Mouse (Mus musculus): Measurements from ENCODE around the gene Trappc4. TPM values are rescaled to one million over a fixed set of nuclear protein-coding genes. Genes with fewer than 3 reads are reported as not detected.
"Not testable (repeated sequence)": the region's sequence is repeated elsewhere in the genome, so short reads cannot be mapped to it uniquely, and the experiment has no call there.

The Trappc4 gene
- polyA plus RNA-seq, 1 experiment from 2014 or later = 204 TPM

DNA sequence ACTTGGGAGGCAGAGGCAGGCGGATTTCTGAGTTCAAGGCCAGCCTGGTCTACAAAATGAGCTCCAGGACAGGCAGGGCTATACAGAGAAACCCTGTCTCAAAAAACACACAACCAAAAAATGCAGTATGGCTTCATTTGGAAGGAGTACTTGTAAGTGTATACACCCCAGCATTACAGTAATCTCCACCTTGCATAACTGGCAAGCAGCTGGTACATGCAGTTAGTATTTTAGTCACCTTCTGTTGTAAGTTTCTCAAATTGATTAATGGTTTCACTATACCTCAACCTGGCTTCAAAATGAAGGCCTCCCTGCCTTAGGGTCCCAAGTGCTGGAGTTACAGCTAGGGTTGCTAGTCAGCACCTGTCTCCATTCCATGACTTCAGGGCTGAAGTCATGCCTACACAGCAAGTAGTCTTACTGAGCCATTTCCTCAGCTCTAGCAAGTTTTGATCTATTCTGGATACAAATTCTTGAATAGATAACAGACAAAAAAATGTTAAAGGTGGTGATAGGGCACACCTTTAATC lies 4.3 kb upstream of the Trappc4 start:
- no peak for DNase-seq (ENCODE audit: low spot score)
- no peaks in the 10 kb centered on the region for H3K27me3 ChIP-seq (ENCODE audit: control insufficient read depth, insufficient read depth, low read length)
- H3K4me3 ChIP-seq (ENCODE audit: low read depth, low read length) = no peak overlapping the region
- no peak for ATAC-seq (ENCODE audit: insufficient read depth, low FRiP score, low TSS enrichment)
- H3K9me3 ChIP-seq (ENCODE audit: control insufficient read depth, low read length) = no peaks in the 10 kb centered on the region
- no peaks in the 10 kb centered on the region for H3K4me1 ChIP-seq (ENCODE audit: control insufficient read depth, insufficient read depth, low read length)
- 88% methylated on average over 1 of the region's 1 CpGs for WGBS
- no peak overlapping the region for H3K4me2 ChIP-seq (ENCODE audit: low read depth)
- peaks cover 9% of the 10 kb centered on the region for H3K36me3 ChIP-seq (ENCODE audit: control insufficient read depth, insufficient read depth, low read length)
- no peak overlapping the region for H3K9ac ChIP-seq (ENCODE audit: low read length)
- H3K27ac ChIP-seq (ENCODE audit: low read depth, low read length) = no peak overlapping the region

- Histone ChIP-seq H3K27me3 (ENCODE audit: control insufficient read depth, insufficient read depth, low read length) (no peaks in the 10 kb centered on the region), H3K4me2 (ENCODE audit: low read depth) (no peak overlapping the region), H3K9me3 (ENCODE audit: control insufficient read depth, low read length) (no peaks in the 10 kb centered on the region), H3K27ac (ENCODE audit: low read depth, low read length) (no peak overlapping the region), H3K4me3 (ENCODE audit: low read depth, low read length) (no peak overlapping the region), H3K36me3 (ENCODE audit: control insufficient read depth, insufficient read depth, low read length) (peaks cover 9% of the 10 kb centered on the region), H3K9ac (ENCODE audit: low read length) (no peak overlapping the region), H3K4me1 (ENCODE audit: control insufficient read depth, insufficient read depth, low read length) (no peaks in the 10 kb centered on the region)
- ATAC-seq (ENCODE audit: insufficient read depth, low FRiP score, low TSS enrichment) = no peak
- WGBS = 79% methylated on average over 2 of the region's 2 CpGs
- no peak for DNase-seq (ENCODE audit: low spot score)
These were observed 3.4 kb upstream of the Trappc4 start for GRCm38 (mm10) chr9:44410647-44411336.

GRCm38 (mm10) chr9:44408693-44409092 lies 1.3 kb upstream of the Trappc4 start:
- WGBS = 83% methylated on average over 9 of the region's 9 CpGs

DNA sequence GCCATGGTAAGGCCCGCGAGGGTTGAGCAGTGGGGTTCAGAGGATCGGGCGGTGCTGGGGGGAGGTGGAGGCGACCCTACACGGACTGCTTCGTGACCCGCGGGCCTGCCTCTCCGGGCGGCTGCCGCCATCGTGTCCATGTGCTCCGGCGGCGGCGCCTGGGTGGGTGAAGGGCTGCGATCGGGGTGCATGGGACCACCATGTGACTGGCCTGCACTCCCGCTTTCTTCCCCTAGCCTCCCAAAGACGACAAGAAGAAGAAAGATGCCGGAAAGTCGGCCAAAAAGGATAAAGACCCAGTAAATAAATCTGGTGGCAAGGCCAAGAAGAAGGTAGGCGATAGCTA lies 325 bp upstream of the Trappc4 start:
- Histone ChIP-seq H3K4me1 (ENCODE audit: control insufficient read depth, insufficient read depth, low read length) (no peaks in the 10 kb centered on the region), H3K9me3 (ENCODE audit: control insufficient read depth, low read length) (no peaks in the 10 kb centered on the region), H3K27ac (ENCODE audit: low read depth, low read length) (peak overlapping the region; percentile 84; the same call in 1 of the 2 replicates), H3K9ac (ENCODE audit: low read length) (peak overlapping the region; percentile 88), H3K27me3 (ENCODE audit: control insufficient read depth, insufficient read depth, low read length) (no peaks in the 10 kb centered on the region), H3K36me3 (ENCODE audit: control insufficient read depth, insufficient read depth, low read length) (peaks cover 16% of the 10 kb centered on the region), H3K4me3 (ENCODE audit: low read depth, low read length) (peak overlapping the region; percentile 91), H3K4me2 (ENCODE audit: low read depth) (peak overlapping the region; percentile 38)
- ATAC-seq (ENCODE audit: insufficient read depth, low FRiP score, low TSS enrichment) = no peak
- WGBS = under 1% methylated on average over 24 of the region's 24 CpGs
- no peak for DNase-seq (ENCODE audit: low spot score)

More at GRCm38 (mm10) chr9:44408693-44409092, 1.3 kb upstream of the Trappc4 start:
- not testable (repeated sequence) for H3K27me3 ChIP-seq (ENCODE audit: control insufficient read depth, insufficient read depth, low read length); H3K9me3 ChIP-seq (ENCODE audit: control insufficient read depth, low read length); ATAC-seq (ENCODE audit: insufficient read depth, low FRiP score, low TSS enrichment); DNase-seq (ENCODE audit: low spot score); H3K27ac ChIP-seq (ENCODE audit: low read depth, low read length); H3K4me1 ChIP-seq (ENCODE audit: control insufficient read depth, insufficient read depth, low read length)
- Histone ChIP-seq H3K4me2 (ENCODE audit: low read depth) (peak overlapping the region; percentile 38), H3K4me3 (ENCODE audit: low read depth, low read length) (peak overlapping the region; percentile 91), H3K36me3 (ENCODE audit: control insufficient read depth, insufficient read depth, low read length) (peaks cover 13% of the 10 kb centered on the region), H3K9ac (ENCODE audit: low read length) (0 out of 2 replicates have a peak overlapping the region, but pooled peaks have one; percentile 88)

DNA sequence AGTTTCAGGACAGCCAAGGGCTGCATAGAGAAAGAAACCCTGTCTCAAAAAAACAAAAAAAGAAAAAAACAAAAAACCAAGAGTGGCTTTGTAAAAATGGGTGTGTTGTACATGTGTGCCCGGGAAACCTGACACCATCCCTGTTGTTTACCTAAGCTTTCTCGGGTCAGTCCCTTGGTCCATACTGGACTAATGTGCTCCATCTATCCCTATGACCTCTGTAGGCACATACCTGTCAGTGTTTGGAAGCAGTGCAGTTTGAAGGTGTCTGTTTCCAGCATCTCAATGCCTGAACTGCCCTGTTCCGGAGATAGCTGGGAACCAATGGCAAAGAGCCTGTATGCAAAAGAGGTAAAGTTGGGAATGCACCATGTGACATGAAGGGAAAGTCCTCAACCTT lies 2.4 kb downstream of the Trappc4 start:
- no peaks in the 10 kb centered on the region for H3K27me3 ChIP-seq (ENCODE audit: control insufficient read depth, insufficient read depth, low read length)
- no peak overlapping the region for H3K4me3 ChIP-seq (ENCODE audit: low read depth, low read length)
- H3K4me2 ChIP-seq (ENCODE audit: low read depth) = no peak overlapping the region
- peaks cover 23% of the 10 kb centered on the region for H3K36me3 ChIP-seq (ENCODE audit: control insufficient read depth, insufficient read depth, low read length)
- ATAC-seq (ENCODE audit: insufficient read depth, low FRiP score, low TSS enrichment) (no peak), DNase-seq (ENCODE audit: low spot score) (no peak)
- H3K4me1 ChIP-seq (ENCODE audit: control insufficient read depth, insufficient read depth, low read length) = no peaks in the 10 kb centered on the region
- H3K9ac ChIP-seq (ENCODE audit: low read length) = no peak overlapping the region
- 84% methylated on average over 3 of the region's 3 CpGs for WGBS
- H3K9me3 ChIP-seq (ENCODE audit: control insufficient read depth, low read length) = no peaks in the 10 kb centered on the region
- no peak overlapping the region for H3K27ac ChIP-seq (ENCODE audit: low read depth, low read length)

DNA sequence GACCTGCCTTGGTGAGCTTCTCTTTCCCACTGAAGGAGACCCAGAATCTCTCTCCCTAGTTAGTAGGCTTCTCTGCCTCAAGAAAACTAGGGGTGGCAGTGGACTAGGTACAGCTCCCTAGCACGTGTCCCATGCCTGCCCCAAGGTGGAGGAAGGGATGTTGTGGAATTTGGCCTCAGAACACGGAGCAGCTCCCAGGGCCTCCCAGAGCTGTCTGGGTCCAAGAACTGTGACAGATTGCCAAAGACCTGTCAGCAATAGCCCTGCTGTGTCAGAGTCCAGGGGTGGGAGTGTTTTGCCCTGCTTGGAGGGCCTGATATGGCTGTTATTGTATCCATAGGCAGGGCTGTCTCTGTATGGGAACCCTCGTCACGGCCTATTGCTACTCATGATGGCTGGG lies 6.3 kb downstream of the Trappc4 start:
- H3K36me3 ChIP-seq (ENCODE audit: control insufficient read depth, insufficient read depth, low read length) = peaks cover 19% of the 10 kb centered on the region

DNA sequence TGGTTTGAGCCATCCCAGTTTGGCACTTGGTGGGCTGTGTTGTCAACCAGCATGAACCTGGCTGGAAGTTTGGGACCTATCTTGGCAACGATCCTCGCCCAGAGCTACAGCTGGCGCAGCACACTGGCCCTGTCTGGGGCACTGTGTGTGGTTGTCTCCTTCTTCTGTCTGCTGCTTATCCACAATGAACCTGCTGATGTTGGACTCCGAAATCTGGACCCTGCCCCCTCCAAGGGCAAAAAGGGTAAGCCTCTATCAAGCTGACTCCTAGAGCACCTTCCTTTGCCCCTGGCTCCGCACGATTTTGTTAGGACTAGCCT lies 7.6 kb downstream of the Trappc4 start:
- WGBS = 93% methylated on average over 6 of the region's 6 CpGs
- Histone ChIP-seq H3K9me3 (ENCODE audit: control insufficient read depth, low read length) (no peaks in the 10 kb centered on the region), H3K27me3 (ENCODE audit: control insufficient read depth, insufficient read depth, low read length) (no peaks in the 10 kb centered on the region), H3K4me3 (ENCODE audit: low read depth, low read length) (no peak overlapping the region), H3K36me3 (ENCODE audit: control insufficient read depth, insufficient read depth, low read length) (peaks cover 19% of the 10 kb centered on the region), H3K4me1 (ENCODE audit: control insufficient read depth, insufficient read depth, low read length) (peaks cover 7% of the 10 kb centered on the region; the same call in 1 of the 2 replicates), H3K4me2 (ENCODE audit: low read depth) (no peak overlapping the region), H3K9ac (ENCODE audit: low read length) (no peak overlapping the region), H3K27ac (ENCODE audit: low read depth, low read length) (no peak overlapping the region)
- no peak for DNase-seq (ENCODE audit: low spot score)
- ATAC-seq (ENCODE audit: insufficient read depth, low FRiP score, low TSS enrichment) = no peak

More for the DNA sequence above, 6.3 kb downstream of the Trappc4 start:
- H3K27me3 ChIP-seq (ENCODE audit: control insufficient read depth, insufficient read depth, low read length) = no peaks in the 10 kb centered on the region
- WGBS = 82% methylated on average over 4 of the region's 4 CpGs
- no peak overlapping the region for H3K4me2 ChIP-seq (ENCODE audit: low read depth)
- H3K27ac ChIP-seq (ENCODE audit: low read depth, low read length) = no peak overlapping the region
- ATAC-seq (ENCODE audit: insufficient read depth, low FRiP score, low TSS enrichment) = no peak
- H3K9ac ChIP-seq (ENCODE audit: low read length) = no peak overlapping the region
- no peaks in the 10 kb centered on the region for H3K9me3 ChIP-seq (ENCODE audit: control insufficient read depth, low read length)
- peaks cover 7% of the 10 kb centered on the region; the same call in 1 of the 2 replicates for H3K4me1 ChIP-seq (ENCODE audit: control insufficient read depth, insufficient read depth, low read length)
- DNase-seq (ENCODE audit: low spot score) = no peak
- no peak overlapping the region for H3K4me3 ChIP-seq (ENCODE audit: low read depth, low read length)

GRCm38 (mm10) chr9:44399114-44399794 lies 8.1 kb downstream of the Trappc4 start:
- WGBS = 83% methylated on average over 13 of the region's 13 CpGs
- no peaks in the 10 kb centered on the region for H3K9me3 ChIP-seq (ENCODE audit: control insufficient read depth, low read length)
- no peaks in the 10 kb centered on the region for H3K27me3 ChIP-seq (ENCODE audit: control insufficient read depth, insufficient read depth, low read length)
- DNase-seq (ENCODE audit: low spot score) (no peak), ATAC-seq (ENCODE audit: insufficient read depth, low FRiP score, low TSS enrichment) (no peak)
- H3K27ac ChIP-seq (ENCODE audit: low read depth, low read length) = no peak overlapping the region
- peaks cover 7% of the 10 kb centered on the region; the same call in 1 of the 2 replicates for H3K4me1 ChIP-seq (ENCODE audit: control insufficient read depth, insufficient read depth, low read length)
- H3K4me2 ChIP-seq (ENCODE audit: low read depth) = peak overlapping the region; percentile 15; the same call in 1 of the 2 replicates
- peaks cover 19% of the 10 kb centered on the region for H3K36me3 ChIP-seq (ENCODE audit: control insufficient read depth, insufficient read depth, low read length)
- H3K9ac ChIP-seq (ENCODE audit: low read length) = no peak overlapping the region
- no peak overlapping the region for H3K4me3 ChIP-seq (ENCODE audit: low read depth, low read length)
